Mouse (Mus musculus) embryonic fibroblast, embryonic 13.5 days (primary cell): ENCODE measurements around the gene Prr36.

ENCODE experiments used
- CTCF ChIP-seq: IDR thresholded peaks from 2 replicates; pipeline ENCODE4 v1.5.1; 2011; ENCODE audit warnings: mild to moderate bottlenecking, control low read depth, low read length, moderate library complexity, borderline replicate concordance; ENCODE audit not compliant: insufficient read depth
- POLR2A ChIP-seq: IDR thresholded peaks from 2 replicates; pipeline ENCODE4 v1.6.1; 2011; ENCODE audit warnings: low read depth, mild to moderate bottlenecking, control low read depth, low read length, moderate library complexity

GRCm38 (mm10) chr8:4205246-4206123 lies 11.8 kb downstream of the Prr36 start:
- TF ChIP-seq POLR2A (no peak), CTCF (no peak)
